Mouse (Mus musculus) neural tube, embryonic 13.5 days (tissue): ENCODE measurements around the gene Ssh3. TPM values are rescaled to one million over a fixed set of nuclear protein-coding genes. Genes with fewer than 3 reads are reported as not detected.
"Not testable (repeated sequence)": the region's sequence is repeated elsewhere in the genome, so short reads cannot be mapped to it uniquely, and the experiment has no call there.

ENCODE experiments used
- ATAC-seq: fragments of 200-750 bp; cut with Nextera tagmentation; 2 replicates; pipeline ENCODE4 v1.8.0; 2017; ENCODE audit warnings: low read depth, mild to moderate bottlenecking, moderate TSS enrichment, moderate library complexity
- H3K27ac ChIP-seq: fragments of 300-500 bp; sonication (generic); replicated peaks from 2 replicates; pipeline ENCODE4 v1.5.1; 2015; ENCODE audit warnings: moderate library complexity, mild to moderate bottlenecking, inconsistent platforms
- H3K27me3 ChIP-seq: fragments of 300-500 bp; sonication (generic); 2 replicates; pipeline ENCODE4 v1.6.1; 2015; ENCODE audit warnings: mild to moderate bottlenecking, inconsistent platforms
- H3K36me3 ChIP-seq: fragments of 300-500 bp; sonication (generic); 2 replicates; pipeline ENCODE4 v1.6.1; 2015; ENCODE audit warnings: mild to moderate bottlenecking, inconsistent platforms
- H3K4me1 ChIP-seq: fragments of 300-500 bp; sonication (generic); replicated peaks from 2 replicates; pipeline ENCODE4 v1.6.1; 2015; ENCODE audit warnings: inconsistent platforms
- H3K4me2 ChIP-seq: fragments of 300-500 bp; sonication (generic); 2 replicates; pipeline ENCODE4 v1.6.1; 2015; ENCODE audit warnings: inconsistent platforms, mild to moderate bottlenecking, moderate library complexity
- H3K4me3 ChIP-seq: fragments of 300-500 bp; sonication (generic); 2 replicates; pipeline ENCODE4 v1.5.1; 2015; ENCODE audit warnings: mild to moderate bottlenecking, inconsistent platforms
- H3K9ac ChIP-seq: fragments of 300-500 bp; sonication (generic); 2 replicates; pipeline ENCODE4 v1.6.1; 2015; ENCODE audit warnings: moderate library complexity, mild to moderate bottlenecking, inconsistent platforms
- H3K9me3 ChIP-seq: fragments of 300-500 bp; sonication (generic); 2 replicates; pipeline ENCODE4 v1.6.1; 2016; ENCODE audit warnings: inconsistent platforms
- WGBS: fragments of 180-500 bp; shearing (Covaris S2); methylation state at CpG from one replicate; pipeline ENCODE4 v1.1.7; 2015; 5-methylcytosine and 5-hydroxymethylcytosine counted together
- polyA plus RNA-seq: library from polyadenylated mRNA; unstranded; fragments of >200 nt; fragmentation: Nextera tagmentation; extraction: Ambion mirVana; gene quantifications from 2 replicates; pipeline ENCODE4 v1.2.1, GENCODE M21; 2015

Ssh3 gene
- polyA plus RNA-seq, 1 experiment from 2014 or later, result 8.2 TPM

- peaks cover 14% of the 10 kb centered on the region for H3K4me1 ChIP-seq
- H3K36me3 ChIP-seq, result no peaks in the 10 kb centered on the region
- WGBS, result 17% methylated on average over 12 of the region's 12 CpGs
- H3K27me3 ChIP-seq, result no peaks in the 10 kb centered on the region
- peak overlapping the region; percentile 80 for H3K4me2 ChIP-seq
- H3K9me3 ChIP-seq, result no peaks in the 10 kb centered on the region
- peak overlapping the region; percentile 69 for H3K9ac ChIP-seq
- peak overlapping the region; percentile 60 for H3K4me3 ChIP-seq
- peak; percentile 56; the same call in 1 of the 2 replicates for ATAC-seq
- no peak overlapping the region for H3K27ac ChIP-seq
These were observed 11.1 kb downstream of the Ssh3 start for GRCm38 (mm10) chr19:4257897-4258252.

GRCm38 (mm10) chr19:4257216-4257896, 11.6 kb downstream of the Ssh3 start:
- H3K4me1 ChIP-seq, result peaks cover 14% of the 10 kb centered on the region
- WGBS, result 1% methylated on average over 41 of the region's 41 CpGs
- peak; percentile 95 for ATAC-seq

GRCm38 (mm10) chr19:4255583-4256162, 13.3 kb downstream of the Ssh3 start:
- Histone ChIP-seq H3K9ac (no peak overlapping the region), H3K4me1 (peaks cover 14% of the 10 kb centered on the region), H3K27ac (no peak overlapping the region), H3K4me2 (no peak overlapping the region), H3K36me3 (no peaks in the 10 kb centered on the region), H3K27me3 (no peaks in the 10 kb centered on the region), H3K9me3 (no peaks in the 10 kb centered on the region), H3K4me3 (no peak overlapping the region)
- WGBS, result 69% methylated on average over 11 of the region's 11 CpGs
- no peak for ATAC-seq

More at GRCm38 (mm10) chr19:4257216-4257896, 11.6 kb downstream of the Ssh3 start:
- peak overlapping the region; percentile 80 for H3K4me2 ChIP-seq
- H3K27me3 ChIP-seq, result no peaks in the 10 kb centered on the region
- H3K27ac ChIP-seq, result no peak overlapping the region
- H3K9ac ChIP-seq, result peak overlapping the region; percentile 75
- H3K9me3 ChIP-seq, result no peaks in the 10 kb centered on the region
- H3K36me3 ChIP-seq, result no peaks in the 10 kb centered on the region
- H3K4me3 ChIP-seq, result peak overlapping the region; percentile 60

- WGBS, result 87% methylated on average over 7 of the region's 7 CpGs
- Histone ChIP-seq H3K36me3 (no peaks in the 10 kb centered on the region), H3K27me3 (no peaks in the 10 kb centered on the region), H3K27ac (no peak overlapping the region), H3K9ac (no peak overlapping the region), H3K4me3 (no peak overlapping the region), H3K4me1 (peaks cover 14% of the 10 kb centered on the region), H3K4me2 (no peak overlapping the region), H3K9me3 (no peaks in the 10 kb centered on the region)
- ATAC-seq, result no peak
These were observed 14.8 kb downstream of the Ssh3 start for GRCm38 (mm10) chr19:4254230-4254629.

GRCm38 (mm10) chr19:4248683-4249082, 20.3 kb downstream of the Ssh3 start:
- not testable (repeated sequence) for H3K9ac ChIP-seq, H3K27me3 ChIP-seq, H3K27ac ChIP-seq, H3K4me3 ChIP-seq, H3K36me3 ChIP-seq, H3K9me3 ChIP-seq, H3K4me2 ChIP-seq, H3K4me1 ChIP-seq, ATAC-seq
- WGBS, result 62% methylated on average over 1 of the region's 1 CpGs

- Histone ChIP-seq H3K4me1 (no peaks in the 10 kb centered on the region), H3K4me2 (no peak overlapping the region), H3K4me3 (no peak overlapping the region), H3K27ac (no peak overlapping the region), H3K9me3 (no peaks in the 10 kb centered on the region), H3K27me3 (no peaks in the 10 kb centered on the region), H3K36me3 (no peaks in the 10 kb centered on the region), H3K9ac (no peak overlapping the region)
- WGBS, result 48% methylated on average over 1 of the region's 1 CpGs
- no peak for ATAC-seq
These were observed 22.0 kb downstream of the Ssh3 start for GRCm38 (mm10) chr19:4247010-4247409.

GRCm38 (mm10) chr19:4244775-4245174, 24.2 kb downstream of the Ssh3 start:
- H3K36me3 ChIP-seq, result no peaks in the 10 kb centered on the region
- no peaks in the 10 kb centered on the region for H3K4me1 ChIP-seq
- ATAC-seq, result no peak
- H3K9ac ChIP-seq, result no peak overlapping the region
- 80% methylated on average over 6 of the region's 6 CpGs for WGBS
- no peaks in the 10 kb centered on the region for H3K9me3 ChIP-seq
- H3K27me3 ChIP-seq, result no peaks in the 10 kb centered on the region
- H3K4me3 ChIP-seq, result no peak overlapping the region
- no peak overlapping the region for H3K27ac ChIP-seq
- H3K4me2 ChIP-seq, result no peak overlapping the region

- no peak for ATAC-seq
- H3K36me3 ChIP-seq, result no peaks in the 10 kb centered on the region
- H3K9me3 ChIP-seq, result no peaks in the 10 kb centered on the region
- no peak overlapping the region for H3K4me3 ChIP-seq
- no peak overlapping the region for H3K9ac ChIP-seq
- no peaks in the 10 kb centered on the region for H3K27me3 ChIP-seq
- WGBS, result 54% methylated on average over 3 of the region's 3 CpGs
- no peak overlapping the region for H3K4me2 ChIP-seq
- no peaks in the 10 kb centered on the region for H3K4me1 ChIP-seq
- H3K27ac ChIP-seq, result no peak overlapping the region
These were observed 26.6 kb downstream of the Ssh3 start for GRCm38 (mm10) chr19:4242416-4242815.

- no peak for ATAC-seq
- Histone ChIP-seq H3K4me3 (no peak overlapping the region), H3K27ac (no peak overlapping the region), H3K4me1 (no peaks in the 10 kb centered on the region), H3K27me3 (no peaks in the 10 kb centered on the region), H3K9ac (no peak overlapping the region), H3K9me3 (no peaks in the 10 kb centered on the region), H3K36me3 (no peaks in the 10 kb centered on the region), H3K4me2 (no peak overlapping the region)
- WGBS, result 67% methylated on average over 8 of the region's 8 CpGs
These were observed 28.7 kb downstream of the Ssh3 start for GRCm38 (mm10) chr19:4240247-4240668.

- peaks cover 9% of the 10 kb centered on the region for H3K27me3 ChIP-seq
- 73% methylated on average over 4 of the region's 4 CpGs for WGBS
- no peak overlapping the region for H3K4me2 ChIP-seq
These were observed 34.4 kb downstream of the Ssh3 start for GRCm38 (mm10) chr19:4234548-4234947.

GRCm38 (mm10) chr19:4232651-4233050, 36.3 kb downstream of the Ssh3 start:
- H3K9me3 ChIP-seq, result no peaks in the 10 kb centered on the region
- H3K4me2 ChIP-seq, result peak overlapping the region; percentile 78
- H3K36me3 ChIP-seq, result no peaks in the 10 kb centered on the region
- ATAC-seq, result no peak
- H3K4me1 ChIP-seq, result peaks cover 13% of the 10 kb centered on the region
- WGBS, result 83% methylated on average over 7 of the region's 7 CpGs
- no peak overlapping the region for H3K27ac ChIP-seq
- H3K9ac ChIP-seq, result peak overlapping the region; percentile 82
- peak overlapping the region; percentile 55; the same call in 1 of the 2 replicates for H3K4me3 ChIP-seq
- H3K27me3 ChIP-seq, result peaks cover 26% of the 10 kb centered on the region

More at GRCm38 (mm10) chr19:4234548-4234947, 34.4 kb downstream of the Ssh3 start:
- Histone ChIP-seq H3K27ac (no peak overlapping the region), H3K9me3 (no peaks in the 10 kb centered on the region), H3K36me3 (no peaks in the 10 kb centered on the region), H3K4me3 (no peak overlapping the region), H3K4me1 (peaks cover 13% of the 10 kb centered on the region), H3K9ac (no peak overlapping the region)
- ATAC-seq, result no peak

GRCm38 (mm10) chr19:4232186-4232572, 36.8 kb downstream of the Ssh3 start:
- Histone ChIP-seq H3K4me1 (peaks cover 13% of the 10 kb centered on the region), H3K4me2 (peak overlapping the region; percentile 78), H3K27me3 (peaks cover 31% of the 10 kb centered on the region), H3K4me3 (peak overlapping the region; percentile 55), H3K9me3 (no peaks in the 10 kb centered on the region), H3K27ac (peak overlapping the region; percentile 82), H3K9ac (peak overlapping the region; percentile 82), H3K36me3 (no peaks in the 10 kb centered on the region)
- 68% methylated on average over 2 of the region's 2 CpGs for WGBS
- ATAC-seq, result no peak
